Mouse (Mus musculus): ENCODE results near the gene Auts2. TPM values are rescaled to one million over a fixed set of nuclear protein-coding genes. Genes with fewer than 3 reads are reported as not detected.

Auts2 gene
- polyA plus RNA-seq, 1 experiment from 2014 or later = 29.4 TPM

- H3K4me2 ChIP-seq (ENCODE audit: low read depth, low read length) = peak overlapping the region; percentile 10; the same call in 1 of the 2 replicates
- ATAC-seq (ENCODE audit: low read depth) = peak; percentile 63; the same call in 1 of the 2 replicates
- WGBS = 17% methylated on average over 7 of the region's 7 CpGs
Measured at GRCm38 (mm10) chr5:131948571-131949151, 594.5 kb downstream of the Auts2 start.

GRCm38 (mm10) chr5:131946801-131947200 lies 596.3 kb downstream of the Auts2 start:
- ATAC-seq (ENCODE audit: low read depth) (no peak), DNase-seq (ENCODE audit: low spot score) (no peak)
- peaks cover 31% of the 10 kb centered on the region for H3K4me1 ChIP-seq (ENCODE audit: control insufficient read depth, insufficient read depth, low read length)
- no peaks in the 10 kb centered on the region for H3K27me3 ChIP-seq (replicated peaks; ENCODE audit: control insufficient read depth, insufficient read depth, low read length)
- no peak overlapping the region for H3K4me3 ChIP-seq (ENCODE audit: low read depth, low read length)
- H3K9me3 ChIP-seq (ENCODE audit: control insufficient read depth, low read length) = no peaks in the 10 kb centered on the region
- H3K9ac ChIP-seq (ENCODE audit: low read depth, low read length) = no peak overlapping the region
- H3K4me2 ChIP-seq (ENCODE audit: low read depth, low read length) = no peak overlapping the region
- H3K36me3 ChIP-seq (ENCODE audit: control insufficient read depth, insufficient read depth, low read length) = no peaks in the 10 kb centered on the region
- no peak overlapping the region for H3K27ac ChIP-seq (replicated peaks; ENCODE audit: low read depth, low read length)
- WGBS = 51% methylated on average over 5 of the region's 5 CpGs

More at GRCm38 (mm10) chr5:131948571-131949151, 594.5 kb downstream of the Auts2 start:
- DNase-seq (ENCODE audit: low spot score) = peak; percentile 71
- H3K9me3 ChIP-seq (ENCODE audit: control insufficient read depth, low read length) = no peaks in the 10 kb centered on the region
- no peaks in the 10 kb centered on the region for H3K27me3 ChIP-seq (replicated peaks; ENCODE audit: control insufficient read depth, insufficient read depth, low read length)
- H3K36me3 ChIP-seq (ENCODE audit: control insufficient read depth, insufficient read depth, low read length) = no peaks in the 10 kb centered on the region
- H3K9ac ChIP-seq (ENCODE audit: low read depth, low read length) = 0 out of 2 replicates have a peak overlapping the region, but pooled peaks have one; percentile 23
- peak overlapping the region; percentile 75 for H3K27ac ChIP-seq (replicated peaks; ENCODE audit: low read depth, low read length)
- peaks cover 31% of the 10 kb centered on the region for H3K4me1 ChIP-seq (ENCODE audit: control insufficient read depth, insufficient read depth, low read length)
- no peak overlapping the region for H3K4me3 ChIP-seq (ENCODE audit: low read depth, low read length)

GRCm38 (mm10) chr5:131944761-131945160 lies 598.4 kb downstream of the Auts2 start:
- no peak for ATAC-seq (ENCODE audit: low read depth)
- Histone ChIP-seq H3K9me3 (ENCODE audit: control insufficient read depth, low read length) (no peaks in the 10 kb centered on the region), H3K4me1 (ENCODE audit: control insufficient read depth, insufficient read depth, low read length) (peaks cover 31% of the 10 kb centered on the region), H3K36me3 (ENCODE audit: control insufficient read depth, insufficient read depth, low read length) (no peaks in the 10 kb centered on the region), H3K4me3 (ENCODE audit: low read depth, low read length) (no peak overlapping the region), H3K4me2 (ENCODE audit: low read depth, low read length) (no peak overlapping the region), H3K27ac (replicated peaks; ENCODE audit: low read depth, low read length) (no peak overlapping the region), H3K27me3 (replicated peaks; ENCODE audit: control insufficient read depth, insufficient read depth, low read length) (no peaks in the 10 kb centered on the region), H3K9ac (ENCODE audit: low read depth, low read length) (no peak overlapping the region)
- DNase-seq (ENCODE audit: low spot score) = no peak
- WGBS = 14% methylated on average over 2 of the region's 2 CpGs

- ATAC-seq (ENCODE audit: low read depth) = no peak; the same call in 1 of the 2 replicates
Measured at GRCm38 (mm10) chr5:131928696-131929095, 614.4 kb downstream of the Auts2 start.

GRCm38 (mm10) chr5:131922759-131923158 lies 620.4 kb downstream of the Auts2 start:
- Histone ChIP-seq H3K4me1 (ENCODE audit: control insufficient read depth, insufficient read depth, low read length) (0 out of 2 replicates have a peak, but pooled peaks cover 4% of the 10 kb centered on the region), H3K36me3 (ENCODE audit: control insufficient read depth, insufficient read depth, low read length) (no peaks in the 10 kb centered on the region), H3K4me3 (ENCODE audit: low read depth, low read length) (no peak overlapping the region), H3K4me2 (ENCODE audit: low read depth, low read length) (no peak overlapping the region), H3K9me3 (ENCODE audit: control insufficient read depth, low read length) (no peaks in the 10 kb centered on the region), H3K9ac (ENCODE audit: low read depth, low read length) (no peak overlapping the region), H3K27ac (replicated peaks; ENCODE audit: low read depth, low read length) (no peak overlapping the region), H3K27me3 (replicated peaks; ENCODE audit: control insufficient read depth, insufficient read depth, low read length) (no peaks in the 10 kb centered on the region)
- 90% methylated on average over 4 of the region's 4 CpGs for WGBS
- ATAC-seq (ENCODE audit: low read depth) = no peak
- DNase-seq (ENCODE audit: low spot score) = no peak

More at GRCm38 (mm10) chr5:131928696-131929095, 614.4 kb downstream of the Auts2 start:
- Histone ChIP-seq H3K9me3 (ENCODE audit: control insufficient read depth, low read length) (no peaks in the 10 kb centered on the region), H3K4me1 (ENCODE audit: control insufficient read depth, insufficient read depth, low read length) (no peaks in the 10 kb centered on the region), H3K4me2 (ENCODE audit: low read depth, low read length) (no peak overlapping the region), H3K27me3 (replicated peaks; ENCODE audit: control insufficient read depth, insufficient read depth, low read length) (no peaks in the 10 kb centered on the region), H3K4me3 (ENCODE audit: low read depth, low read length) (no peak overlapping the region), H3K9ac (ENCODE audit: low read depth, low read length) (no peak overlapping the region), H3K27ac (replicated peaks; ENCODE audit: low read depth, low read length) (no peak overlapping the region), H3K36me3 (ENCODE audit: control insufficient read depth, insufficient read depth, low read length) (no peaks in the 10 kb centered on the region)
- peak; percentile 40 for DNase-seq (ENCODE audit: low spot score)
- WGBS = 52% methylated on average over 7 of the region's 7 CpGs

- no peak for ATAC-seq (ENCODE audit: low read depth)
- H3K27me3 ChIP-seq (replicated peaks; ENCODE audit: control insufficient read depth, insufficient read depth, low read length) = no peaks in the 10 kb centered on the region
- 69% methylated on average over 5 of the region's 5 CpGs for WGBS
- H3K9ac ChIP-seq (ENCODE audit: low read depth, low read length) = no peak overlapping the region
- no peaks in the 10 kb centered on the region for H3K9me3 ChIP-seq (ENCODE audit: control insufficient read depth, low read length)
- no peak overlapping the region for H3K4me3 ChIP-seq (ENCODE audit: low read depth, low read length)
- 0 out of 2 replicates have a peak, but pooled peaks cover 4% of the 10 kb centered on the region for H3K4me1 ChIP-seq (ENCODE audit: control insufficient read depth, insufficient read depth, low read length)
- no peaks in the 10 kb centered on the region for H3K36me3 ChIP-seq (ENCODE audit: control insufficient read depth, insufficient read depth, low read length)
- H3K4me2 ChIP-seq (ENCODE audit: low read depth, low read length) = no peak overlapping the region
- no peak for DNase-seq (ENCODE audit: low spot score)
- no peak overlapping the region for H3K27ac ChIP-seq (replicated peaks; ENCODE audit: low read depth, low read length)
Measured at GRCm38 (mm10) chr5:131922118-131922517, 621.0 kb downstream of the Auts2 start.

- Histone ChIP-seq H3K27ac (replicated peaks; ENCODE audit: low read depth, low read length) (no peak overlapping the region), H3K27me3 (replicated peaks; ENCODE audit: control insufficient read depth, insufficient read depth, low read length) (no peaks in the 10 kb centered on the region), H3K36me3 (ENCODE audit: control insufficient read depth, insufficient read depth, low read length) (no peaks in the 10 kb centered on the region), H3K9me3 (ENCODE audit: control insufficient read depth, low read length) (no peaks in the 10 kb centered on the region), H3K4me1 (ENCODE audit: control insufficient read depth, insufficient read depth, low read length) (0 out of 2 replicates have a peak, but pooled peaks cover 4% of the 10 kb centered on the region), H3K9ac (ENCODE audit: low read depth, low read length) (no peak overlapping the region), H3K4me2 (ENCODE audit: low read depth, low read length) (no peak overlapping the region), H3K4me3 (ENCODE audit: low read depth, low read length) (no peak overlapping the region)
- no peak for DNase-seq (ENCODE audit: low spot score)
- no peak for ATAC-seq (ENCODE audit: low read depth)
- WGBS = 73% methylated on average over 12 of the region's 12 CpGs
Measured at GRCm38 (mm10) chr5:131919983-131920777, 623.0 kb downstream of the Auts2 start.

- no peak overlapping the region for H3K4me3 ChIP-seq (ENCODE audit: low read depth, low read length)
- no peaks in the 10 kb centered on the region for H3K36me3 ChIP-seq (ENCODE audit: control insufficient read depth, insufficient read depth, low read length)
- H3K27ac ChIP-seq (replicated peaks; ENCODE audit: low read depth, low read length) = no peak overlapping the region
- 0 out of 2 replicates have a peak, but pooled peaks cover 1% of the 10 kb centered on the region for H3K4me1 ChIP-seq (ENCODE audit: control insufficient read depth, insufficient read depth, low read length)
- H3K9me3 ChIP-seq (ENCODE audit: control insufficient read depth, low read length) = no peaks in the 10 kb centered on the region
- WGBS = 65% methylated on average over 12 of the region's 12 CpGs
- no peak overlapping the region for H3K4me2 ChIP-seq (ENCODE audit: low read depth, low read length)
- DNase-seq (ENCODE audit: low spot score) = no peak
- no peak for ATAC-seq (ENCODE audit: low read depth)
- no peaks in the 10 kb centered on the region for H3K27me3 ChIP-seq (replicated peaks; ENCODE audit: control insufficient read depth, insufficient read depth, low read length)
- no peak overlapping the region for H3K9ac ChIP-seq (ENCODE audit: low read depth, low read length)
Measured at GRCm38 (mm10) chr5:131916791-131917403, 626.2 kb downstream of the Auts2 start.
